Mouse (Mus musculus) liver, postnatal 0 days (tissue): ENCODE results near the gene Jpt1. TPM values are rescaled to one million over a fixed set of nuclear protein-coding genes. Genes with fewer than 3 reads are reported as not detected.
"Not testable (repeated sequence)": the region's sequence is repeated elsewhere in the genome, so short reads cannot be mapped to it uniquely, and the experiment has no call there.

Source experiments
- ATAC-seq: fragments of 200-750 bp; cut with Nextera tagmentation; 2 replicates; pipeline ENCODE4 v1.8.0; 2017; ENCODE audit warnings: mild to moderate bottlenecking, moderate library complexity
- DNase-seq: peaks from one replicate; pipeline ENCODE4 v3.0.0-alpha.2; 2016
- H3K27ac ChIP-seq: fragments of 300-500 bp; sonication (generic); 2 replicates; pipeline ENCODE4 v1.5.1; 2014; ENCODE audit warnings: antibody characterized with exemption, moderate library complexity, mild to moderate bottlenecking, low read depth
- H3K27me3 ChIP-seq: fragments of 300-500 bp; sonication (generic); 2 replicates; pipeline ENCODE4 v1.6.1; 2014; ENCODE audit warnings: low read length, control low read depth, mixed read lengths; ENCODE audit not compliant: insufficient read depth
- H3K36me3 ChIP-seq: fragments of 300-500 bp; sonication (generic); replicated peaks from 2 replicates; pipeline ENCODE4 v1.6.1; 2014; ENCODE audit warnings: mild to moderate bottlenecking, control low read depth, low read length, moderate library complexity, mixed read lengths; ENCODE audit not compliant: insufficient read depth
- H3K4me1 ChIP-seq: fragments of 300-500 bp; sonication (generic); 2 replicates; pipeline ENCODE4 v1.6.1; 2014; ENCODE audit warnings: antibody characterized with exemption, mild to moderate bottlenecking, control low read depth; ENCODE audit not compliant: insufficient read depth
- H3K4me2 ChIP-seq: fragments of 300-500 bp; sonication (generic); 2 replicates; pipeline ENCODE4 v1.6.1; 2014; ENCODE audit warnings: low read depth, mild to moderate bottlenecking, low read length, moderate library complexity, mixed read lengths
- H3K4me3 ChIP-seq: fragments of 300-500 bp; sonication (generic); 2 replicates; pipeline ENCODE4 v1.5.1; 2014; ENCODE audit warnings: low read depth, low read length
- H3K9ac ChIP-seq: fragments of 300-500 bp; sonication (generic); replicated peaks from 2 replicates; pipeline ENCODE4 v1.6.1; 2014; ENCODE audit warnings: mild to moderate bottlenecking, moderate library complexity
- H3K9me3 ChIP-seq: fragments of 300-500 bp; sonication (generic); 2 replicates; pipeline ENCODE4 v1.6.1; 2016; ENCODE audit warnings: mild to moderate bottlenecking, control low read depth, low read length, mixed read lengths
- CTCF ChIP-seq: sonication (generic); IDR thresholded peaks from 2 replicates; pipeline ENCODE4 v1.5.1; 2016; ENCODE audit warnings: antibody characterized with exemption, low read depth
- EP300 ChIP-seq: IDR thresholded peaks from 2 replicates; pipeline ENCODE4 v1.6.1; 2016; ENCODE audit warnings: antibody characterized with exemption, low read depth, mild to moderate bottlenecking
- WGBS: fragments of 180-500 bp; shearing (Covaris S2); extraction: QIAGEN DNeasy Blood & Tissue Kit; methylation state at CpG from one replicate; pipeline ENCODE4 v1.1.7; 2014; ENCODE audit not compliant: insufficient replicate concordance; 5-methylcytosine and 5-hydroxymethylcytosine counted together
- polyA plus RNA-seq: library from polyadenylated mRNA; unstranded; fragments of >200 nt; fragmentation: Nextera tagmentation; extraction: Ambion mirVana; gene quantifications from 2 replicates; pipeline ENCODE4 v1.2.1, GENCODE M21; 2015

Gene Jpt1
- polyA plus RNA-seq, 1 experiment from 2014 or later, result 114 TPM

GRCm38 (mm10) chr11:115461846-115462242 is 52.3 kb downstream of the Jpt1 start:
- no peak overlapping the region for H3K4me2 ChIP-seq
- peak overlapping the region; percentile 76 for H3K27ac ChIP-seq
- H3K9ac ChIP-seq, result no peak overlapping the region
- H3K4me3 ChIP-seq, result no peak overlapping the region
- H3K9me3 ChIP-seq, result no peaks in the 10 kb centered on the region
- TF ChIP-seq EP300 (no peak), CTCF (no peak)
- WGBS, result 48% methylated on average over 5 of the region's 5 CpGs
- no peaks in the 10 kb centered on the region for H3K27me3 ChIP-seq
- H3K4me1 ChIP-seq, result peaks cover 18% of the 10 kb centered on the region
- no peaks in the 10 kb centered on the region for H3K36me3 ChIP-seq
- ATAC-seq, result peak; percentile 18; the same call in 1 of the 2 replicates
- DNase-seq, result no peak

DNA sequence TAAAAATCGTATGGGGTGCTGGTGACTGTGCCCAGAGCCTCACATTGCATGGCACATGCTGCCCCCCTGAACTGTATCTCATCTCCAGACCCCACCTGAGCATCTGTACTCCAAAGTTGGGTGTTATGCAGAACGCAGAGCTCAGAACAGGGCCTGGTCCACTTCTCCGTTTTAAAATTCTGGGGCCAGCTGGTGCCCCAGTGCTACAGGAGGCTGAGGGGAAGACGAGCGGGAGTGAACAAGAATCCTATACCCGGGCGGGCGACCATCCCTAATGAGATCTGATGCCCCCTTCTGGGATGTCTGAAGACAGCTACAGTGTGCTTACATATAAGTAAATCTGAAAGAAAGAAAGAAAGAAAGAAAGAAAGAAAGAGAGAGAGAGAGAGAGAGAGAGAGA is 53.2 kb downstream of the Jpt1 start:
- no peaks in the 10 kb centered on the region for H3K9me3 ChIP-seq
- no peak overlapping the region for H3K27ac ChIP-seq
- H3K4me2 ChIP-seq, result no peak overlapping the region
- peaks cover 18% of the 10 kb centered on the region for H3K4me1 ChIP-seq
- DNase-seq (no peak), ATAC-seq (no peak)
- no peaks in the 10 kb centered on the region for H3K36me3 ChIP-seq
- no peak overlapping the region for H3K4me3 ChIP-seq
- TF ChIP-seq EP300, result no peak
- no peak for TF ChIP-seq CTCF
- no peak overlapping the region for H3K9ac ChIP-seq
- 38% methylated on average over 8 of the region's 8 CpGs for WGBS
- no peaks in the 10 kb centered on the region for H3K27me3 ChIP-seq

- no peak overlapping the region for H3K4me2 ChIP-seq
- H3K4me3 ChIP-seq, result no peak overlapping the region
- ATAC-seq (no peak), DNase-seq (no peak)
- no peaks in the 10 kb centered on the region for H3K36me3 ChIP-seq
- peaks cover 13% of the 10 kb centered on the region for H3K4me1 ChIP-seq
- H3K27me3 ChIP-seq, result no peaks in the 10 kb centered on the region
- TF ChIP-seq CTCF, result no peak
- TF ChIP-seq EP300, result no peak
- H3K27ac ChIP-seq, result no peak overlapping the region
- H3K9ac ChIP-seq, result no peak overlapping the region
- 0 out of 2 replicates have a peak, but pooled peaks cover 2% of the 10 kb centered on the region for H3K9me3 ChIP-seq
- 37% methylated on average over 6 of the region's 6 CpGs for WGBS
These were observed 56.8 kb downstream of the Jpt1 start for GRCm38 (mm10) chr11:115457405-115457804.

- DNase-seq (no peak), ATAC-seq (no peak)
- no peak overlapping the region for H3K4me2 ChIP-seq
- TF ChIP-seq EP300, result no peak
- no peak for TF ChIP-seq CTCF
- no peak overlapping the region for H3K27ac ChIP-seq
- H3K36me3 ChIP-seq, result no peaks in the 10 kb centered on the region
- WGBS, result 82% methylated on average over 5 of the region's 5 CpGs
- H3K4me1 ChIP-seq, result peaks cover 9% of the 10 kb centered on the region
- H3K4me3 ChIP-seq, result no peak overlapping the region
- no peak overlapping the region for H3K9ac ChIP-seq
- H3K9me3 ChIP-seq, result 0 out of 2 replicates have a peak, but pooled peaks cover 2% of the 10 kb centered on the region
- no peaks in the 10 kb centered on the region for H3K27me3 ChIP-seq
These were observed 58.0 kb downstream of the Jpt1 start for GRCm38 (mm10) chr11:115456182-115456581.

GRCm38 (mm10) chr11:115455619-115456018 is 58.6 kb downstream of the Jpt1 start:
- Histone ChIP-seq H3K27me3 (no peaks in the 10 kb centered on the region), H3K9me3 (0 out of 2 replicates have a peak, but pooled peaks cover 2% of the 10 kb centered on the region), H3K9ac (no peak overlapping the region), H3K4me1 (peaks cover 11% of the 10 kb centered on the region), H3K27ac (no peak overlapping the region), H3K4me2 (no peak overlapping the region), H3K36me3 (no peaks in the 10 kb centered on the region), H3K4me3 (no peak overlapping the region)
- 85% methylated on average over 15 of the region's 15 CpGs for WGBS
- DNase-seq, result no peak
- TF ChIP-seq CTCF (peak; percentile 39), EP300 (no peak)
- ATAC-seq, result no peak

- not testable (repeated sequence) for H3K4me3 ChIP-seq, H3K4me2 ChIP-seq, H3K9me3 ChIP-seq, DNase-seq, H3K9ac ChIP-seq, H3K36me3 ChIP-seq, H3K27me3 ChIP-seq, H3K27ac ChIP-seq, ATAC-seq
- 82% methylated on average over 6 of the region's 6 CpGs for WGBS
- peaks cover 16% of the 10 kb centered on the region for H3K4me1 ChIP-seq
These were observed 59.4 kb downstream of the Jpt1 start for GRCm38 (mm10) chr11:115454822-115455221.

GRCm38 (mm10) chr11:115453306-115453705 is 60.9 kb downstream of the Jpt1 start:
- Histone ChIP-seq H3K27me3 (no peaks in the 10 kb centered on the region), H3K36me3 (no peaks in the 10 kb centered on the region), H3K4me1 (peaks cover 25% of the 10 kb centered on the region), H3K4me2 (no peak overlapping the region), H3K9ac (no peak overlapping the region), H3K9me3 (0 out of 2 replicates have a peak, but pooled peaks cover 2% of the 10 kb centered on the region), H3K27ac (no peak overlapping the region), H3K4me3 (no peak overlapping the region)
- ATAC-seq (no peak), DNase-seq (no peak)
- WGBS, result 63% methylated on average over 4 of the region's 4 CpGs
- TF ChIP-seq CTCF (no peak), EP300 (no peak)
